Mouse (Mus musculus) liver, embryonic 16.5 days (tissue): Measurements from ENCODE around the gene Smarcc1. TPM values are rescaled to one million over a fixed set of nuclear protein-coding genes. Genes with fewer than 3 reads are reported as not detected.
"Not testable (repeated sequence)": the region's sequence is repeated elsewhere in the genome, so short reads cannot be mapped to it uniquely, and the experiment has no call there.

Source experiments
- ATAC-seq: fragments of 200-750 bp; cut with Nextera tagmentation; 2 replicates; pipeline ENCODE4 v1.8.0; 2017; ENCODE audit warnings: low read depth, mild to moderate bottlenecking, moderate number of reproducible peaks, moderate library complexity
- H3K27ac ChIP-seq: fragments of 300-500 bp; sonication (generic); 2 replicates; pipeline ENCODE4 v1.5.1; 2014; ENCODE audit warnings: mild to moderate bottlenecking, low read length
- H3K27me3 ChIP-seq: fragments of 300-500 bp; sonication (generic); 2 replicates; pipeline ENCODE4 v1.6.1; 2014; ENCODE audit warnings: low read depth, low read length, mixed read lengths; ENCODE audit not compliant: control insufficient read depth, insufficient read depth
- H3K36me3 ChIP-seq: fragments of 300-500 bp; sonication (generic); 2 replicates; pipeline ENCODE4 v1.6.1; 2014; ENCODE audit warnings: mild to moderate bottlenecking; ENCODE audit not compliant: control insufficient read depth, insufficient read depth
- H3K4me1 ChIP-seq: fragments of 300-500 bp; sonication (generic); 2 replicates; pipeline ENCODE4 v1.6.1; 2014; ENCODE audit warnings: low read depth, low read length, mixed read lengths; ENCODE audit not compliant: control insufficient read depth
- H3K4me2 ChIP-seq: fragments of 300-500 bp; sonication (generic); 2 replicates; pipeline ENCODE4 v1.6.1; 2014; ENCODE audit warnings: low read depth, low read length, mixed read lengths
- H3K4me3 ChIP-seq: fragments of 300-500 bp; sonication (generic); 2 replicates; pipeline ENCODE4 v1.5.1; 2014; ENCODE audit warnings: low read depth, mild to moderate bottlenecking, low read length
- H3K9ac ChIP-seq: fragments of 300-500 bp; sonication (generic); 2 replicates; pipeline ENCODE4 v1.6.1; 2014; ENCODE audit warnings: low read depth, low read length
- H3K9me3 ChIP-seq: fragments of 300-500 bp; sonication (generic); replicated peaks from 2 replicates; pipeline ENCODE4 v1.6.1; 2016; ENCODE audit warnings: low read length; ENCODE audit not compliant: control insufficient read depth
- WGBS: fragments of 180-500 bp; shearing (Covaris S2); extraction: QIAGEN DNeasy Blood & Tissue Kit; methylation state at CpG from one replicate; pipeline ENCODE4 v1.1.7; 2014; ENCODE audit not compliant: insufficient replicate concordance; 5-methylcytosine and 5-hydroxymethylcytosine counted together
- polyA plus RNA-seq: library from polyadenylated mRNA; unstranded; fragments of >200 nt; fragmentation: Nextera tagmentation; extraction: Ambion mirVana; gene quantifications from 2 replicates; pipeline ENCODE4 v1.2.1, GENCODE M21; 2015

The Smarcc1 gene
- polyA plus RNA-seq, 1 experiment from 2014 or later = 25.7 TPM

DNA sequence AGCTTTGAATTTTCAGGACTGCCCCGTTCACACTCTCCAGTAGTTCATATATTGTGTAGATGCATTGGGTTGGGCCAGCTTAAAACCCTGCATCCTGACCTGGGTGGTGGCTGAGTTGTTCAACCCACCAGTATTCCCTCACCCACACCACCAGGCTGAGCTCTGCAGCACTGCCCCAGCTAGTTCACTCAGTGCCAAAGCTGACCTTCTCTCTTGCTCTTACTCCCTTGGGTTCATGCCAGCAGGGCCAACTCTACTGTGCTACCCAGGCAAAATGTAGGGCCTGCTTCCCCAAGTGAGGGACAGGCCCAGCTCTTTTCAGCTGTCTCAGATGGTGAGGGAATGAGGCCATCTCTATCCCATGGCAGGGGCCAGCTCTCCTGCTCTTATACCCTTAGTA lies 41.5 kb downstream of the Smarcc1 start:
- no peak for ATAC-seq
- no peak overlapping the region for H3K27ac ChIP-seq
- no peaks in the 10 kb centered on the region for H3K27me3 ChIP-seq
- no peak overlapping the region for H3K4me3 ChIP-seq
- no peaks in the 10 kb centered on the region for H3K4me1 ChIP-seq
- no peak overlapping the region for H3K4me2 ChIP-seq
- H3K36me3 ChIP-seq = peaks cover 5% of the 10 kb centered on the region
- H3K9me3 ChIP-seq = no peaks in the 10 kb centered on the region
- 70% methylated on average over 1 of the region's 1 CpGs for WGBS
- no peak overlapping the region for H3K9ac ChIP-seq

DNA sequence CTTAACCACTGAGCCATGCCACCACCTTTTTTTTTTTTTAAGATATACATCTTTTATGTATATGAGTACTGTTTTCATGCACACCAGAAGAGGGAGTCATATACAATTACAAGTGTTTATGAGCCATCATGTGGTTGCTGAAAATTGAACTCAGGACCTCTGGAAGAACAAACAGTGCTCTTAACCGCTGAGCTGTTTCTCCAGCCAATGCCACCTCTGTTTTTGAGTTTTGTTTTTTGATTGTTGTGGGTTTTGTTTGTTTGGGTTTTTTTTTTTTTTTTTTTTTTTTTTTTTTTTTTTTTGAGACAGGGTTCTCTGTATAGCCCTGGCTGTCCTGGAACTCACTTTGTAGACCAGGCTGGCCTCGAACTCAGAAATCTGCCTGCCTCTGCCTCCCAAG lies 43.0 kb downstream of the Smarcc1 start:
- not testable (repeated sequence) for ATAC-seq, H3K4me2 ChIP-seq, H3K9me3 ChIP-seq, H3K36me3 ChIP-seq, H3K4me1 ChIP-seq, H3K9ac ChIP-seq, H3K27ac ChIP-seq, H3K4me3 ChIP-seq, H3K27me3 ChIP-seq
- WGBS = 83% methylated on average over 2 of the region's 2 CpGs

DNA sequence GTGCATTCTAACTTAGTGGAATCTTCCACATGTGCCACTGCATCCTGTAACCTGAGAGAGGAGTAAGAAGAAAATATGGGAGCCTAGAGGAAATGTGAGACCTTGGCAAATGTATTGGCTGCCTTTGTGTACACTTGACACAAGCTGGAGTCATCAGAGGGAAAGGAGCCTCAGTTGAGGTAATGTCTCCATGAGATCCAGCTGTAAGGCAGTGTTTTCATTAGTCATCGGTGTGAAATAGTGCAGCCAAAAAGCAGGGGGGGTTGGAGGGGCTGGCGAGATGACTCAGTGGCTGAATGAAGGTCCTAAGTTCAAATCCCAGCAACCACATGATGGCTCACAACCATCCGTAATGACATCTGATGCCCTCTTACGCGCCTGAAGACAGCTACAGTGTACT lies 44.9 kb downstream of the Smarcc1 start:
- no peak overlapping the region for H3K4me3 ChIP-seq
- H3K27ac ChIP-seq = no peak overlapping the region
- peaks cover 3% of the 10 kb centered on the region for H3K36me3 ChIP-seq
- H3K4me1 ChIP-seq = no peaks in the 10 kb centered on the region
- no peak overlapping the region for H3K9ac ChIP-seq
- H3K4me2 ChIP-seq = no peak overlapping the region
- no peaks in the 10 kb centered on the region for H3K9me3 ChIP-seq
- no peak for ATAC-seq
- WGBS = 75% methylated on average over 5 of the region's 5 CpGs
- no peaks in the 10 kb centered on the region for H3K27me3 ChIP-seq

DNA sequence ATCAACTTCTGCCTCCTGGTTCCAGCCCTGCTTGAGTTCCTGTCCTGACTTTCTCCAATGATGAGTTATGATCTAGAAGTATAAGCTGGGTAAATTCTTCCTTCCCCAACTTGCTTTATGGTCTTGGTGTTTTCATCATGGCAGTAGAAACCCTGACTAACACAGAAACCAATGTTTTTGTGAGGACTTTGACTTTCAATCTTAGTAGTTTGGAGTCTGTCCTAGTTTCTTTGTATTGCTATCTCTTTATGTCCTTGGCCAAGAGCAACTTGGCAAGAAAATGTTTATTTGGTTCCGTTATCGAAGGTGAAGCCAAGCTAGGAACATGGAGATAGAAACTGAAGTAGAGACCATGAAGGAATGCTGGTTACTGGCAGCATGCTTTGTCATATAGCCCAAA lies 45.6 kb downstream of the Smarcc1 start:
- WGBS = 88% methylated on average over 2 of the region's 2 CpGs
- Histone ChIP-seq H3K4me1 (no peaks in the 10 kb centered on the region), H3K4me3 (no peak overlapping the region), H3K9me3 (no peaks in the 10 kb centered on the region), H3K36me3 (peaks cover 3% of the 10 kb centered on the region), H3K27me3 (no peaks in the 10 kb centered on the region), H3K9ac (no peak overlapping the region), H3K27ac (no peak overlapping the region), H3K4me2 (no peak overlapping the region)
- no peak for ATAC-seq

DNA sequence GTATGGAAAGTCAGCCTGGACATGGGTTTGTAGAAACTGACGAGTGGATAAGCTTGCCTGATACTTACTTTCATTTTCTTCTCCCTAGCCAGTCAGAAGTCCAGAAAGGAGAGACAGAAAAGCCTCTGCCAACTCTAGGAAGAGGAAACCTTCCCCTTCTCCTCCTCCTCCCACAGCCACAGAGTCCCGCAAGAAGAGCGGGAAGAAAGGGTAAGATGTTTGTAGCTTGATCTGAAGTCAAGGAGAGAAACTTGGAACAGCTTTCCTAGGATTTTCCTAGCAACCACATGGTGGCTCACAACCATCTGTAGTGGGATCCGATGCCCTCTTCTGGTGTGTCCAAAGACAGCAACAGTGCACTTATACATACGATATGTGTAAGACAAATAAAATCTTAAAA lies 53.4 kb downstream of the Smarcc1 start:
- no peak overlapping the region for H3K4me3 ChIP-seq
- no peaks in the 10 kb centered on the region for H3K27me3 ChIP-seq
- no peaks in the 10 kb centered on the region for H3K9me3 ChIP-seq
- H3K4me1 ChIP-seq = no peaks in the 10 kb centered on the region
- H3K36me3 ChIP-seq = peaks cover 22% of the 10 kb centered on the region
- no peak overlapping the region for H3K9ac ChIP-seq
- H3K27ac ChIP-seq = no peak overlapping the region
- no peak for ATAC-seq
- WGBS = 75% methylated on average over 5 of the region's 5 CpGs
- no peak overlapping the region for H3K4me2 ChIP-seq

DNA sequence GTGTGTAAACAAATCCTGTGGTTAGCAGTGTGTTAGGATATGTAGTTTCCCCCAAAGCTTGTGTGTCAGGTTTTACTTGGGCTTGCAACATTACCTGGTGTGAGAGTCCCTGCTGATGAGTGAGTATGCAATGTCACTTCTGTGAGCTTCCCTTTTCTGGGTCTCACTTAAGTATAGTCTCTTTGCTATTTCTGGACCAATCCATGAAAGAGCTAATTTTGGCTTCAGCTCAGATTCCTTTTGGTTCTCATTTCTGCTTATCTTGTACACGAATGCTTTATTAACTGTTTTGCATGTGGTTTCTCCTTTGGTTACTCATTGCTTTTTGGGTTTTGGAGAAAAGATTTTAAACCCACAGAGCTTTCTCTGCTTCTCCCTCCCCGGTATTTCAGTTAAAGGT lies 82.4 kb downstream of the Smarcc1 start:
- Histone ChIP-seq H3K9me3 (no peaks in the 10 kb centered on the region), H3K4me3 (no peak overlapping the region), H3K4me1 (no peaks in the 10 kb centered on the region), H3K9ac (no peak overlapping the region), H3K4me2 (no peak overlapping the region), H3K27ac (no peak overlapping the region), H3K27me3 (no peaks in the 10 kb centered on the region), H3K36me3 (peaks cover 25% of the 10 kb centered on the region)
- no peak for ATAC-seq
- 50% methylated on average over 2 of the region's 2 CpGs for WGBS

DNA sequence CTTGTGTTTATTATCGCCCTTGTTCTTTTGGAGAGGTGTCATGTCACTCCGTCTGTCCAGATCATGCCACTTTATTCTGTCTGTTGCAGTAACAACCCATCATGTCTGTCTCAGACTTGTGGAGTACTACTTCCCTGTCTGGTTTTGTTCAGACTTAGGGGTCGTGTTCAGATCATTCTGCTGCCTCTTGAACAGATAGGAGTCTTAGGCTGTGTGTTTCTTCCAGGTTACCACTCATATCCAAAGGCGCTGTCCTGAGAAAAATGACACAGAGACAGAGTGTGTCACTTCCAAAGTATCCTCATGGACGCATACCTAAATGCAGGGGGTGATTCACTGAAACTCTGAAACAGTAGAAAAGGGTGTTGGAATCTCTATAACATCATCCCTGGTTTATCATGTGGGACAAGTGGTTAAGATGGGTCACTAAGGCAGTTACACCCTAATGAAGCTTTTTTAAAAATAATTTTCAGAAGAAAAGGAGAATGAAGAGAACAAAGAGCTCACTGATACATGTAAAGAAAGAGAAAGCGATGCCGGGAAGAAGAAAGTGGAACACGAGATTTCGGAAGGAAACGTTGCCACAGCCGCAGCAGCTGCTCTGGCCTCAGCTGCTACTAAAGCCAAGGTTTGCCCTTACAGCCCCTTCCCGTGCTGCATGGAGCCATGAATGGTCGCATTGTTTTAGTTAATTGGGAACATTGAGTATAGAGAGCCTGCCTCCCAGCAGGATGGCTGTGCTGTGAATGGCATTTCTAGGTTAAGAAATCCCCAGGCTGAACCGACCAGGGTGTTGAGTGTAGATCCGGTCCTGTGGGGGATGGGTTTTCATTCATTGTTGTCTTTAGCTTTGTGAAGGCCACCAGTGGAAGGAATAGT lies 88.3 kb downstream of the Smarcc1 start:
- 73% methylated on average over 15 of the region's 15 CpGs for WGBS
- H3K36me3 ChIP-seq = peaks cover 18% of the 10 kb centered on the region
- no peak for ATAC-seq

DNA sequence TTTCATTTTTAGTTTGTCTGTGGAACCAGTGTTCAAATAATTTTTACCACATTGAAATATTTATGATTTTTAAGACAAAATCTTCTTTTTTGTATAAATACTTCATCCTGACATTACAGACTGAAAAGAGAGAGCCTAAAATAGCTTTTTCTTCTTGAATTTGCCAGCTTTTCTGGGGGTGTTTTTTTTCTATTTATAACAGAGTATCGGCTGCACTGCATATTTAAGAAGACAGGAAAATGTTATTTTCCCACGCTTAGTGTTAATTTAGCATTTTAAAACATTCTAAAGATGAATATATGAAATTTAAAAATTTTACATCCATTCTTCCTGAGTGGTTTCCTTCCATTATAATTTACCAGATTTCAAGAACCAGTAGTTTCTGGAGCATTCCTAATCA lies 88.9 kb downstream of the Smarcc1 start:
- Histone ChIP-seq H3K4me3 (no peak overlapping the region), H3K36me3 (peaks cover 18% of the 10 kb centered on the region), H3K27me3 (no peaks in the 10 kb centered on the region), H3K4me1 (no peaks in the 10 kb centered on the region), H3K4me2 (no peak overlapping the region), H3K9ac (no peak overlapping the region), H3K9me3 (no peaks in the 10 kb centered on the region), H3K27ac (no peak overlapping the region)
- ATAC-seq = no peak
- 78% methylated on average over 2 of the region's 2 CpGs for WGBS

More for the DNA sequence above, 88.3 kb downstream of the Smarcc1 start:
- Histone ChIP-seq H3K9me3 (no peaks in the 10 kb centered on the region), H3K4me2 (no peak overlapping the region), H3K9ac (no peak overlapping the region), H3K27ac (no peak overlapping the region), H3K27me3 (no peaks in the 10 kb centered on the region), H3K4me3 (no peak overlapping the region), H3K4me1 (no peaks in the 10 kb centered on the region)

DNA sequence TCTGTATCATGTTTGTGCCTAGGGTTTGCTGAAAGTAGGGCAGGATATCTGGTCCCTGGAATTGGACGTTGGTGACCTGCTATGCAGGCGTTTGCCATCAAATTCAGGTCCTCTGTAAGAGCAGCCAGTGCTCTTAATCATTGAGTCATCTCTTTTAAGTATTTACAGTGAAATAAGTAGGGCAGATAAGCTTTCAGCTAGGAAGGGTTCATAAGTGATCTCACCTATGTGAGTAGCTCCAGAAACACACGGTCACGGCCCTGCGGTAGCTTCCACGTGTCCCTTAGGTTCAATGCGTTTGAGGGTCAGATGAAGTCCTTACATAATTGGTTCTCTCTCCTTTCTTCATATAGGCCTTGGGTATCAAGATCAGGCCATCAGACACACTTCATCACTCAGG lies 90.8 kb downstream of the Smarcc1 start:
- no peak for ATAC-seq

More for the DNA sequence above, 90.8 kb downstream of the Smarcc1 start:
- H3K9ac ChIP-seq = no peak overlapping the region
- H3K36me3 ChIP-seq = peaks cover 12% of the 10 kb centered on the region
- WGBS = 64% methylated on average over 7 of the region's 7 CpGs
- H3K4me3 ChIP-seq = no peak overlapping the region
- no peaks in the 10 kb centered on the region for H3K9me3 ChIP-seq
- H3K4me1 ChIP-seq = no peaks in the 10 kb centered on the region
- no peaks in the 10 kb centered on the region for H3K27me3 ChIP-seq
- H3K27ac ChIP-seq = no peak overlapping the region
- H3K4me2 ChIP-seq = no peak overlapping the region
